Mouse (Mus musculus) heart, adult 11 months (tissue): ENCODE results near the gene Nedd4.

Experiments
- DNase-seq: peaks from one replicate; pipeline ENCODE4 v3.0.0; 2022

Gene Nedd4

GRCm38 (mm10) chr9:72797136-72797621, 135.0 kb downstream of the Nedd4 start:
- peak; percentile 99 for DNase-seq
